Mouse (Mus musculus) layer of hippocampus, adult 2 months (tissue): Measurements from ENCODE around the gene Tas2r134. TPM values are rescaled to one million over a fixed set of nuclear protein-coding genes. Genes with fewer than 3 reads are reported as not detected.

Source experiments
- DNase-seq, 2 experiments: peaks; one replicate each; pipeline ENCODE4 v3.0.0; 2022; ENCODE audit warnings: low spot score in 2 of 2
- H3K27ac ChIP-seq: fragments of 200-600 bp; 2 replicates; pipeline ENCODE4 v1.8.1; 2022
- H3K4me3 ChIP-seq: fragments of 200-600 bp; 2 replicates; pipeline ENCODE4 v1.8.1; 2022; ENCODE audit warnings: mild to moderate bottlenecking
- CTCF ChIP-seq: fragments of 200-600 bp; conservative IDR thresholded peaks from 2 replicates; pipeline ENCODE4 v1.8.1; 2022; ENCODE audit warnings: antibody characterized with exemption, mild to moderate bottlenecking, moderate library complexity
- long read RNA-seq, 2 experiments: library from polyadenylated mRNA; stranded (forward); transcript quantifications; one replicate each; pipeline ENCODE4 v2.0.0; 2021; ENCODE audit warnings: borderline mapping rate in 2 of 2
- total RNA-seq, 2 experiments: library from RNA; stranded (reverse); gene quantifications; 2 replicates each; pipeline ENCODE4 v1.2.3; 2021

Gene Tas2r134
- not detected for total RNA-seq
- long read RNA-seq, experiment 1 = 0 reads
- long read RNA-seq, experiment 2 = 0 reads

GRCm38 (mm10) chr2:51627211-51627610 is at the start of gene Tas2r134:
TSS of gene Tas2r134 (plus strand) at chr2:51627511.
- DNase-seq = no peak
- Histone ChIP-seq H3K27ac (no peak within 1 kb of the TSS), H3K4me3 (no peak within 1 kb of the TSS)
- TF ChIP-seq CTCF = no peak

GRCm38 (mm10) chr2:51579767-51580166 is 47.5 kb upstream of the Tas2r134 start:
- TF ChIP-seq CTCF = no peak
- DNase-seq = no peak
- no peak overlapping the region for H3K4me3 ChIP-seq
- H3K27ac ChIP-seq = no peak overlapping the region

DNA sequence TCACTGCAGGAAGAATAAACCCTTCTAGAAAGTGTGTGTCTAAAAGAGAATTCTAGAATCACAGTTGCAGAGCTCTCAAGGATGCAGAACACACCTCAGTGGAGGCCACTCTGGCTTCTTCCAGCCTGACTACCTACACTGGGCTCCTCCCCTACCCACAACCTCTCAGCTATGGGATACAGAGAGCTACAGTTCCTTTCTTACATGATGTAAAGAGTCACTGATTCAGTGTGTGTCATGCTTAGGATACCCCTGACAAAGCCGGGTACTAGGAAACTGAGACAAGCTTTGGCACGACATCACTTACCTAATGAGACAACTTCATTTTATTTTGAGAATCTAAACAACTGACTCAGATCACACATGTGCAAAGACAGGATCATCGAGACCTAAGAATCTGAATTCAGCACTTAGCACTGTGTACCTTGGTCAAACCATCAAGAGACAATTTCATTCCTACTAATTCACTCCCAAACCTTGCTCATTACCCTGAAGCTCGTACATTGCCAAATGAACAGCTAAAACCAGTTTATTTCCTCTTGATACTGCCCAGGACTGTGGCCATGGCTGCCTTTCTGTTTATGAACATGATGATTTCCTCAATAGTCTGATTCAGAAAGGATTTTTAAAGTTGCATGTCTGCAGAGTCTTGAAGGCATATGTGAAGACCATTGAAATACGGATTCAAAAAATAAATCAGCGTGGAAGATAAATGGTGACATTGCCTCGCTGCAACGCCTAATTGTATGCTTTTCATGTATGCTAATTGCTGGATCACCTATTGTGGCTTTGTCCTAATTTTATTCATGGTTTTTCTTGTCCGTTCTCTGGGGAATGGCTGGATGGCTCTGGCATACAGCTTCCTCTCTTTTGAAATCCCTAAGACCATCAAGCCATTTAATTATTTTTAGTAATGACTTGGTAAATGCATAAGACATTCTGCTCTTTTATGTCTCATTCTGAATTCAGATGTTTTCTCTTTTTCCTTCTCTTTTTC is 43.0 kb upstream of the Tas2r134 start:
- DNase-seq = no peak
- TF ChIP-seq CTCF = no peak
- Histone ChIP-seq H3K27ac (no peak overlapping the region), H3K4me3 (no peak overlapping the region)

DNA sequence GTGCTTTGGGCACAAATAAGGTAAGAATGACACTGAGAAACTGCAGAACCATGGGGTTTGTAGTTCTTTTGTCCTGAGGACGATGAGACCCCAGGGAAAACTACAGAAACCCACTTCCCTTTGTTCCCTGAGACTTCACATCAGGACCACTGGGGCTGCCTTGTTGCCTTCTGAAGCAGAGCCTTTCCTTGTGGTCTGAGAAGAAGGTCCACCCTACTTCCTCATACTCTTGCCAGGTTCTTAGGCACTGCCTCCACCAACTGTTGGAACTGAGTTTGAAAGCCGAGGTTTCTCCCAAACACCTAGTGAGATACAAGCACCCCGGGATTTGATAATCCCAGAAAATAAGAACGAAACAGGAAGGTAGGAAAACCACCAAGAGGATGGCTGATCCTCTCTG is 39.0 kb upstream of the Tas2r134 start:
- Histone ChIP-seq H3K27ac (no peak overlapping the region), H3K4me3 (no peak overlapping the region)
- TF ChIP-seq CTCF = no peak
- DNase-seq = no peak

- Histone ChIP-seq H3K27ac (no peak overlapping the region), H3K4me3 (no peak overlapping the region)
- TF ChIP-seq CTCF = peak; percentile 36; the same call in 1 of the 2 replicates
- DNase-seq = no peak
Measured at GRCm38 (mm10) chr2:51588895-51589294, 38.4 kb upstream of the Tas2r134 start.

DNA sequence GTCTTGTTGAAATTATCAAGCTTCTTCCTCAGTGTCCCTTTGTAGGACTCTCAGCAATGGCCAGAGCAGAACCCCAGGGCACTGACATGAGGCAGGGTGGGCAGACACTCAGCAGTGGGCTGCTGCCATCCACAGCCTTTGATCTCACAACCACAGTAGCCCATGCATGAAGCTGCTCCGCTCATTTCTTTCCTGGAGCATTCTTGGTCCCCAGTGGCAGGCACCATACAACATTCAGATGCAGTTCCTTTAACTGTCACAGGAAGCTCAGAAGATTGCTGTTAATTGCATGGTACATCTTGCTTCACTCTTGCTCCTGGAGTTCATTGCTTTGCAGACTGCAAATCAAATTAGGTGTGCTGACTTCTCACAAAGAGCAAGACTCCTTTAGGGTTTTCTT is 37.7 kb upstream of the Tas2r134 start:
- DNase-seq = no peak
- no peak overlapping the region for H3K27ac ChIP-seq
- TF ChIP-seq CTCF = no peak
- no peak overlapping the region for H3K4me3 ChIP-seq

DNA sequence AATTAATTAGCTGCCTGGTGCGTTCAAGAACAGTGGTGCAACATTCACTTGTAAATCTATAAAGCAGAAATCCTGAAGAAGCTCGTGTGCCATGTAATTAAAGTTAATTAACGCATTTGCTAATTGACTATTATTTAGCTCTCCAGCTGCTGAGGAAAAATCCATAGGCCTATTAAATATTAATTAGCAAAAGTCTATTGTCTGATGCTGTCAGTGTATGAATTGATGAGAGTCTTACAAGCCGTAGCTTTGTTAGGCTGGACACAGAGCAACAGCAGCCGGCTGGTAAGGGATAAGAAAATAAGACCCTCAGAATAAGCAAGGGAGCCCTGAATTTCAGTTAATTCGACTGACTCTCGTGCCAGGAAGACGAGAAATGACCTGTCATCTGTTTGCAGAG is 37.0 kb upstream of the Tas2r134 start:
- no peak overlapping the region for H3K4me3 ChIP-seq
- TF ChIP-seq CTCF = no peak
- H3K27ac ChIP-seq = no peak overlapping the region
- no peak for DNase-seq

- Histone ChIP-seq H3K27ac (no peak overlapping the region), H3K4me3 (no peak overlapping the region)
- no peak for DNase-seq
- no peak for TF ChIP-seq CTCF
Measured at GRCm38 (mm10) chr2:51592157-51592556, 35.2 kb upstream of the Tas2r134 start.

DNA sequence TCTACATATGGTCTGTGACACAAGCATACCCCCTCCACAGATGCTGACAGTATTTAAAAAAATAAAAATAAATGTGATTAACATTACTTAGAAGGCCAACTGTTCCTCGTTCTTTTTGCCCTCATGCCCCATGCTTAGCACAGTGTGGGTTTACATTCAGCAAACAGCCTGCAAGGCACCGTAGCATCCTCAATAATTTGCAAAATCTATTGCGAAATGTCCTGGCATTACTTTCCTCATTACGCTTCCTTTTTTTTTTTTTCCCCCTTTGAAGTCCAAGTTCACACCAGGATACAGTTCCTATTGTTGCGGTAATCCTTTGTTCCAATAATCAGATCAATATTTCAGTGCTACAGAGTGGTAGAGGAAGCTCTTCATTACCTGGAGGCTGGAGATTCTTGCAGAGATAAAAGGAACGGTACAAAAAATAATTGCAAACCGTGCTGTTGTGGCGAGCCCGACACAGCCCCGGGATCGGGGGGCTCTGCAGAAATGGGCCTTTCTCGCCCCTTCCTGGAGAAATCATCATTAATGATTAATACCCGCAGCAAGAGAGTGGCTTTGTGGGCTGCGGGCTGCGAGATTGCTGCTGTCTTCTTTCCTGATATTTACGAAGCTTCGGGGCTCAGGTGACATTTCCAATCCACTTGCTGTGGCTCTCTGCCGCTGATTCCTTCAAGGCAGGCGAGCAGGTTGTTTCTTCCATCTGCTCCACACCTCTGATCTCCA is 27.7 kb upstream of the Tas2r134 start:
- no peak for DNase-seq
- TF ChIP-seq CTCF = no peak
- Histone ChIP-seq H3K27ac (no peak overlapping the region), H3K4me3 (peak overlapping the region; percentile 32)

- no peak for DNase-seq
- H3K27ac ChIP-seq = no peak overlapping the region
- H3K4me3 ChIP-seq = peak overlapping the region; percentile 32
- TF ChIP-seq CTCF = no peak
Measured at GRCm38 (mm10) chr2:51600202-51600487, 27.2 kb upstream of the Tas2r134 start.

- no peak overlapping the region for H3K27ac ChIP-seq
- DNase-seq = no peak
- no peak overlapping the region for H3K4me3 ChIP-seq
- no peak for TF ChIP-seq CTCF
Measured at GRCm38 (mm10) chr2:51600873-51601272, 26.4 kb upstream of the Tas2r134 start.

- DNase-seq = peak; percentile 40 to 46
- no peak for TF ChIP-seq CTCF
- peak overlapping the region; percentile 19; the same call in 1 of the 2 replicates for H3K4me3 ChIP-seq
- H3K27ac ChIP-seq = peak overlapping the region; percentile 14; the same call in 1 of the 2 replicates
Measured at GRCm38 (mm10) chr2:51610305-51610704, 17.0 kb upstream of the Tas2r134 start.

DNA sequence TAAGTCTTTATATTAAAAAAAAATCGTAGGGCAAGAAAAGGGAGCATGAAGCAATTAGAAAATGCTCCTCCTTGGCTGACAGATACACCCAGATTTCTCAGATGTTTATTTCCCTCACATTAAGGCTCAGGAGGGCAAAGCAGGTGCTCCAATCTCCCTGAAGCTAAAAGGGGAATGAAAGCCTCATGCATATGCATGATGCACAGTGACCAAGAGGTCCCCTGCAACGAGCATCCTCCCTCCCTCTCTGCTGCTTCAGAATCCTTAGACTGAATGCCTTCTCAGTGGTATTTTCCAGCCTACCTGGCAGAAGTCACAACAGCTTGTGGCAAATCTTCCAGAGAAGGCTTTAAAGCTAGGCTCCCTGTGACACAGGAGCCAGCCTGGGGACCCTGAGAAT is 16.4 kb upstream of the Tas2r134 start:
- H3K27ac ChIP-seq = no peak overlapping the region
- H3K4me3 ChIP-seq = no peak overlapping the region
- DNase-seq = no peak
- no peak for TF ChIP-seq CTCF

DNA sequence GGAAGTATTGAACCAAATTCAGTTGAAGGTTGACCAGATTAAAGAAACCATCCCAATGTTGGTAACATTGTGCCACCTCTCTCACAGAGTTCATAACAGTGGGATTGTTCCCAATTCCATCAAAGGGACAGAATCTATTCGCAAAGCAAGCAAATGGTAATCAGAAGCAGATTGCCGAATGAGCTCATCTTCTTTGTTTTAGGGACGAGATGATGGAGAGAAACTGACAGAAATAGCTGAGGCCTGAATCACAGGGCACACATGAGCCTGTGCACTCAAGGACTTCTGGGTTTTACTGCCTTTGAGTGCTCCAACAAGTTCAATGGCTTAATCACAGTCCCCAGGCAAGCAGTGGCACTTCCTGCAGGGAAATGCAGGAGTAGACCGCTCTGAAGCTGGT is 13.6 kb upstream of the Tas2r134 start:
- Histone ChIP-seq H3K27ac (no peak overlapping the region), H3K4me3 (no peak overlapping the region)
- DNase-seq = no peak
- no peak for TF ChIP-seq CTCF
